Mouse (Mus musculus): ENCODE data around the gene Bcl6.

DNA sequence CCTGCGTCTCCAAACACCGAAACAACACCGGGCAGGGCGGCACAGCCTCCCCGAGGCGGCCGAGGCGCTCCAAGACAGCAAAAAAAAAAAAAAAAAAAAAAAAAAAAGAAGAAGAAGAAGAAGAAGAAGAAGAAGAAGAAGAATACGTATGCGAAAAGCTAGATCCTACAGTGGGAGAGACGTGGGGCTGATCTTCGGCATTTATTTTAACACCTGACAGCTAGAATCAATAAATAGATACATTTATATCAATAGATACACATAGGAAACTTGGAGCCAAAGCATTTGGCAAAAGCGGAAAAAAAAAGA lies 541 bp downstream of the Bcl6 start:
- TF ChIP-seq CTCF (IDR thresholded peaks at IDR 0.05; ENCODE audit: low read depth) (no peak), EP300 (IDR thresholded peaks at IDR 0.05; ENCODE audit: low read depth) (no peak)

All from liver, embryonic 14.5 days (tissue).